Mouse (Mus musculus) stomach, postnatal 0 days (tissue): Measurements from ENCODE around the gene Cdkn2aipnl. TPM values are rescaled to one million over a fixed set of nuclear protein-coding genes. Genes with fewer than 3 reads are reported as not detected.

Experiments
- ATAC-seq: fragments of 200-750 bp; cut with Nextera tagmentation; 2 replicates; pipeline ENCODE4 v1.8.0; 2017; ENCODE audit not compliant: low FRiP score, low TSS enrichment
- DNase-seq: peaks from one replicate; pipeline ENCODE4 v3.0.0-alpha.2; 2016; ENCODE audit warnings: low spot score
- H3K27ac ChIP-seq: fragments of 300-500 bp; sonication (generic); replicated peaks from 2 replicates; pipeline ENCODE4 v1.5.1; 2014; ENCODE audit warnings: mild to moderate bottlenecking, control low read depth
- H3K27me3 ChIP-seq: fragments of 300-500 bp; sonication (generic); 2 replicates; pipeline ENCODE4 v1.6.1; 2014; ENCODE audit warnings: low read length; ENCODE audit not compliant: control insufficient read depth, insufficient read depth
- H3K36me3 ChIP-seq: fragments of 300-500 bp; sonication (generic); 2 replicates; pipeline ENCODE4 v1.6.1; 2014; ENCODE audit warnings: low read length, mixed read lengths; ENCODE audit not compliant: control insufficient read depth, insufficient read depth
- H3K4me1 ChIP-seq: fragments of 300-500 bp; sonication (generic); replicated peaks from 2 replicates; pipeline ENCODE4 v1.6.1; 2014; ENCODE audit warnings: antibody characterized with exemption; ENCODE audit not compliant: control insufficient read depth, insufficient read depth
- H3K4me2 ChIP-seq: fragments of 300-500 bp; sonication (generic); replicated peaks from 2 replicates; pipeline ENCODE4 v1.6.1; 2014; ENCODE audit warnings: low read depth, mild to moderate bottlenecking, control low read depth, moderate library complexity
- H3K4me3 ChIP-seq: fragments of 300-500 bp; sonication (generic); 2 replicates; pipeline ENCODE4 v1.5.1; 2014; ENCODE audit warnings: low read depth, low read length, control low read depth
- H3K9ac ChIP-seq: fragments of 300-500 bp; sonication (generic); 2 replicates; pipeline ENCODE4 v1.6.1; 2014; ENCODE audit warnings: mild to moderate bottlenecking, low read length, control low read depth, mixed read lengths
- H3K9me3 ChIP-seq: fragments of 300-500 bp; sonication (generic); 2 replicates; pipeline ENCODE4 v1.6.1; 2016; ENCODE audit warnings: low read length; ENCODE audit not compliant: control insufficient read depth
- CTCF ChIP-seq: IDR thresholded peaks from 2 replicates; pipeline ENCODE4 v1.5.1; 2016; ENCODE audit warnings: antibody characterized with exemption, low read depth, mild to moderate bottlenecking, moderate library complexity
- EP300 ChIP-seq: optimal IDR thresholded peaks from 2 replicates; pipeline ENCODE3; 2016; ENCODE audit warnings: antibody characterized with exemption
- WGBS: fragments of 180-500 bp; shearing (Covaris S2); extraction: QIAGEN DNeasy Blood & Tissue Kit; methylation state at CpG from one replicate; pipeline ENCODE4 v1.1.7; 2014; 5-methylcytosine and 5-hydroxymethylcytosine counted together
- polyA plus RNA-seq: library from polyadenylated mRNA; unstranded; fragments of >200 nt; fragmentation: Nextera tagmentation; extraction: Ambion mirVana; gene quantifications from 2 replicates; pipeline ENCODE4 v1.2.1, GENCODE M21; 2015

The Cdkn2aipnl gene
- polyA plus RNA-seq, 1 experiment from 2014 or later, result 46.9 TPM

- H3K4me3 ChIP-seq, result no peak overlapping the region
Observed at GRCm38 (mm10) chr11:51935636-51936434, 31.6 kb upstream of the Cdkn2aipnl start.

GRCm38 (mm10) chr11:51937361-51937781 lies 30.1 kb upstream of the Cdkn2aipnl start:
- no peak overlapping the region for H3K9ac ChIP-seq
- H3K4me2 ChIP-seq, result no peak overlapping the region
- H3K36me3 ChIP-seq, result no peaks in the 10 kb centered on the region
- ATAC-seq (no peak), DNase-seq (no peak)
- no peaks in the 10 kb centered on the region for H3K27me3 ChIP-seq
- H3K4me1 ChIP-seq, result no peaks in the 10 kb centered on the region
- no peaks in the 10 kb centered on the region for H3K9me3 ChIP-seq
- no peak overlapping the region for H3K4me3 ChIP-seq
- no peak for TF ChIP-seq EP300
- no peak for TF ChIP-seq CTCF
- WGBS, result 63% methylated on average over 6 of the region's 6 CpGs
- H3K27ac ChIP-seq, result no peak overlapping the region

More at GRCm38 (mm10) chr11:51935636-51936434, 31.6 kb upstream of the Cdkn2aipnl start:
- 48% methylated on average over 5 of the region's 5 CpGs for WGBS
- DNase-seq (no peak), ATAC-seq (no peak)
- Histone ChIP-seq H3K27me3 (no peaks in the 10 kb centered on the region), H3K9me3 (no peaks in the 10 kb centered on the region), H3K4me1 (no peaks in the 10 kb centered on the region), H3K27ac (no peak overlapping the region), H3K4me2 (no peak overlapping the region), H3K36me3 (no peaks in the 10 kb centered on the region), H3K9ac (no peak overlapping the region)
- TF ChIP-seq EP300 (no peak), CTCF (peak; percentile 37)

GRCm38 (mm10) chr11:51938817-51939589 lies 28.5 kb upstream of the Cdkn2aipnl start:
- Histone ChIP-seq H3K4me1 (no peaks in the 10 kb centered on the region), H3K36me3 (no peaks in the 10 kb centered on the region), H3K27me3 (no peaks in the 10 kb centered on the region), H3K4me3 (no peak overlapping the region), H3K4me2 (no peak overlapping the region), H3K9ac (no peak overlapping the region), H3K27ac (no peak overlapping the region), H3K9me3 (no peaks in the 10 kb centered on the region)
- no peak for TF ChIP-seq CTCF
- no peak for TF ChIP-seq EP300
- 74% methylated on average over 12 of the region's 12 CpGs for WGBS
- ATAC-seq, result no peak; the same call in 1 of the 2 replicates
- no peak for DNase-seq

- Histone ChIP-seq H3K4me3 (no peak overlapping the region), H3K4me1 (no peaks in the 10 kb centered on the region), H3K27ac (no peak overlapping the region), H3K9me3 (no peaks in the 10 kb centered on the region), H3K27me3 (no peaks in the 10 kb centered on the region), H3K36me3 (no peaks in the 10 kb centered on the region), H3K4me2 (no peak overlapping the region), H3K9ac (no peak overlapping the region)
- 66% methylated on average over 8 of the region's 8 CpGs for WGBS
- DNase-seq (no peak), ATAC-seq (no peak)
- no peak for TF ChIP-seq EP300
- no peak for TF ChIP-seq CTCF
Observed at GRCm38 (mm10) chr11:51939590-51939955, 27.9 kb upstream of the Cdkn2aipnl start.

GRCm38 (mm10) chr11:51940511-51940955 lies 26.9 kb upstream of the Cdkn2aipnl start:
- no peak overlapping the region for H3K4me2 ChIP-seq
- H3K27me3 ChIP-seq, result no peaks in the 10 kb centered on the region
- H3K27ac ChIP-seq, result no peak overlapping the region
- H3K9ac ChIP-seq, result no peak overlapping the region
- no peaks in the 10 kb centered on the region for H3K4me1 ChIP-seq
- no peaks in the 10 kb centered on the region for H3K9me3 ChIP-seq
- WGBS, result 33% methylated on average over 13 of the region's 13 CpGs
- no peaks in the 10 kb centered on the region for H3K36me3 ChIP-seq
- ATAC-seq, result peak; percentile 27; the same call in 1 of the 2 replicates
- no peak overlapping the region for H3K4me3 ChIP-seq
- TF ChIP-seq EP300 (no peak), CTCF (no peak)
- no peak for DNase-seq
